Mouse (Mus musculus): ENCODE measurements at regions not wholly inside any gene's neighbourhood (a gene's known extent, or its start where the extent isn't known, plus 50 kb on each side); places are given as distances from the start of the nearest gene placed in this dataset.

- Histone ChIP-seq H3K36me3 (replicated peaks; ENCODE audit: control insufficient read depth, insufficient read depth, low read depth) (no peaks in the 10 kb centered on the region), H3K27me3 (ENCODE audit: control insufficient read depth, insufficient read depth, low read length) (no peaks in the 10 kb centered on the region), H3K9me3 (ENCODE audit: control insufficient read depth, low read length) (no peaks in the 10 kb centered on the region), H3K27ac (no peak overlapping the region), H3K4me3 (ENCODE audit: insufficient read depth in 1 of 2, low read depth in 2 of 2, low read length in 2 of 2) (no peak overlapping the region), H3K4me2 (ENCODE audit: low read depth) (no peak overlapping the region), H3K9ac (replicated peaks) (no peak overlapping the region), H3K4me1 (replicated peaks; ENCODE audit: control insufficient read depth in 2 of 2, insufficient read depth in 2 of 2, low read length in 1 of 2) (no peaks in the 10 kb centered on the region)
- WGBS (ENCODE audit: insufficient replicate concordance): 67% methylated on average over 1 of the region's 1 CpGs
- TF ChIP-seq CTCF (IDR thresholded peaks at IDR 0.05; ENCODE audit: low read depth) (no peak), EP300 (IDR thresholded peaks at IDR 0.05; ENCODE audit: low read depth) (no peak)
- no peak for ATAC-seq (ENCODE audit: insufficient read depth)
- no peak for DNase-seq (ENCODE audit: low read depth in 3 of 3, low spot score in 3 of 3)
Measured at GRCm38 (mm10) chr16:42770199-42770598, 105.5 kb upstream of the Zbtb20 start.

- ATAC-seq (ENCODE audit: insufficient read depth) (no peak), DNase-seq (ENCODE audit: low read depth in 3 of 3, low spot score in 3 of 3) (no peak)
- Histone ChIP-seq H3K4me2 (ENCODE audit: low read depth) (no peak overlapping the region), H3K9ac (replicated peaks) (no peak overlapping the region), H3K36me3 (replicated peaks; ENCODE audit: control insufficient read depth, insufficient read depth, low read depth) (no peaks in the 10 kb centered on the region), H3K4me3 (ENCODE audit: insufficient read depth in 1 of 2, low read depth in 2 of 2, low read length in 2 of 2) (no peak overlapping the region), H3K4me1 (replicated peaks; ENCODE audit: control insufficient read depth in 2 of 2, insufficient read depth in 2 of 2, low read length in 1 of 2) (no peaks in the 10 kb centered on the region; a peak in 1 of 4 replicates), H3K27ac (no peak overlapping the region), H3K9me3 (ENCODE audit: control insufficient read depth, low read length) (no peaks in the 10 kb centered on the region), H3K27me3 (ENCODE audit: control insufficient read depth, insufficient read depth, low read length) (no peaks in the 10 kb centered on the region)
- TF ChIP-seq CTCF (IDR thresholded peaks at IDR 0.05; ENCODE audit: low read depth): no peak
- no peak for TF ChIP-seq EP300 (IDR thresholded peaks at IDR 0.05; ENCODE audit: low read depth)
- WGBS (ENCODE audit: insufficient replicate concordance): 70% methylated on average over 5 of the region's 5 CpGs
Measured at GRCm38 (mm10) chr16:42748681-42749080, 127.0 kb upstream of the Zbtb20 start.

- no peak for ATAC-seq (ENCODE audit: insufficient read depth)
- Histone ChIP-seq H3K9me3 (ENCODE audit: control insufficient read depth, low read length) (no peaks in the 10 kb centered on the region), H3K27me3 (ENCODE audit: control insufficient read depth, insufficient read depth, low read length) (no peaks in the 10 kb centered on the region), H3K4me1 (replicated peaks; ENCODE audit: control insufficient read depth in 2 of 2, insufficient read depth in 2 of 2, low read length in 1 of 2) (no peaks in the 10 kb centered on the region; a peak in 1 of 4 replicates), H3K27ac (no peak overlapping the region), H3K4me2 (ENCODE audit: low read depth) (no peak overlapping the region), H3K4me3 (ENCODE audit: insufficient read depth in 1 of 2, low read depth in 2 of 2, low read length in 2 of 2) (no peak overlapping the region), H3K9ac (replicated peaks) (no peak overlapping the region), H3K36me3 (replicated peaks; ENCODE audit: control insufficient read depth, insufficient read depth, low read depth) (no peaks in the 10 kb centered on the region)
- WGBS (ENCODE audit: insufficient replicate concordance): 18% methylated on average over 11 of the region's 11 CpGs
- no peak for TF ChIP-seq EP300 (IDR thresholded peaks at IDR 0.05; ENCODE audit: low read depth)
- TF ChIP-seq CTCF (IDR thresholded peaks at IDR 0.05; ENCODE audit: low read depth): no peak
- DNase-seq (ENCODE audit: low read depth in 3 of 3, low spot score in 3 of 3): no peak
Measured at GRCm38 (mm10) chr16:42745943-42746675, 129.6 kb upstream of the Zbtb20 start.

GRCm38 (mm10) chr16:42743538-42743937, 132.1 kb upstream of the Zbtb20 start:
- Histone ChIP-seq H3K4me2 (ENCODE audit: low read depth) (no peak overlapping the region), H3K36me3 (replicated peaks; ENCODE audit: control insufficient read depth, insufficient read depth, low read depth) (no peaks in the 10 kb centered on the region), H3K9ac (replicated peaks) (no peak overlapping the region), H3K27me3 (ENCODE audit: control insufficient read depth, insufficient read depth, low read length) (no peaks in the 10 kb centered on the region), H3K4me3 (ENCODE audit: insufficient read depth in 1 of 2, low read depth in 2 of 2, low read length in 2 of 2) (no peak overlapping the region), H3K4me1 (replicated peaks; ENCODE audit: control insufficient read depth in 2 of 2, insufficient read depth in 2 of 2, low read length in 1 of 2) (no peaks in the 10 kb centered on the region; a peak in 1 of 4 replicates), H3K27ac (no peak overlapping the region), H3K9me3 (ENCODE audit: control insufficient read depth, low read length) (no peaks in the 10 kb centered on the region)
- no peak for ATAC-seq (ENCODE audit: insufficient read depth)
- 53% methylated on average over 1 of the region's 1 CpGs for WGBS (ENCODE audit: insufficient replicate concordance)
- TF ChIP-seq EP300 (IDR thresholded peaks at IDR 0.05; ENCODE audit: low read depth): no peak
- TF ChIP-seq CTCF (IDR thresholded peaks at IDR 0.05; ENCODE audit: low read depth): no peak
- DNase-seq (ENCODE audit: low read depth in 3 of 3, low spot score in 3 of 3): no peak

GRCm38 (mm10) chr16:42743120-42743519, 132.6 kb upstream of the Zbtb20 start:
- no peak for TF ChIP-seq CTCF (IDR thresholded peaks at IDR 0.05; ENCODE audit: low read depth)
- TF ChIP-seq EP300 (IDR thresholded peaks at IDR 0.05; ENCODE audit: low read depth): no peak
- no peak overlapping the region for H3K4me3 ChIP-seq (ENCODE audit: insufficient read depth in 1 of 2, low read depth in 2 of 2, low read length in 2 of 2)
- H3K9me3 ChIP-seq (ENCODE audit: control insufficient read depth, low read length): no peaks in the 10 kb centered on the region
- 24% methylated on average over 2 of the region's 2 CpGs for WGBS (ENCODE audit: insufficient replicate concordance)
- no peak overlapping the region for H3K27ac ChIP-seq
- no peaks in the 10 kb centered on the region for H3K27me3 ChIP-seq (ENCODE audit: control insufficient read depth, insufficient read depth, low read length)
- no peak for DNase-seq (ENCODE audit: low read depth in 3 of 3, low spot score in 3 of 3)
- no peak overlapping the region for H3K9ac ChIP-seq (replicated peaks)
- no peak overlapping the region for H3K4me2 ChIP-seq (ENCODE audit: low read depth)
- no peak for ATAC-seq (ENCODE audit: insufficient read depth)
- no peaks in the 10 kb centered on the region for H3K36me3 ChIP-seq (replicated peaks; ENCODE audit: control insufficient read depth, insufficient read depth, low read depth)
- no peaks in the 10 kb centered on the region; a peak in 1 of 4 replicates for H3K4me1 ChIP-seq (replicated peaks; ENCODE audit: control insufficient read depth in 2 of 2, insufficient read depth in 2 of 2, low read length in 1 of 2)
